Mouse (Mus musculus) layer of hippocampus, postnatal 25 days (tissue): ENCODE measurements around the gene Pde4c. TPM values are rescaled to one million over a fixed set of nuclear protein-coding genes. Genes with fewer than 3 reads are reported as not detected.

Source experiments
- microRNA-seq, 2 experiments: library from miRNA; unstranded; fragments of <30 nt; microRNA quantifications; one replicate each; pipeline ENCODE4 v1.2.0; 2021
- total RNA-seq, 2 experiments: library from RNA; stranded (reverse); gene quantifications; 2 replicates each; pipeline ENCODE4 v1.2.3; 2021

Gene Pde4c
- total RNA-seq, 2 experiments from 2014 or later, result 0.89 to 1.2 TPM

Small RNA genes within 50 kb of the gene (microRNA-seq; reads per million reads assigned to microRNA genes)
- 52.2 to 58.6 reads per million in 2 experiments for gene Mir7240

Other genes with a start within 250 kb of the Pde4c start
- gene Klhl26, start 246.8 kb upstream of the Pde4c start, total RNA-seq, result 10 to 100 TPM; 54.1 to 60.7 TPM
- gene Tmem59l, start 236.4 kb upstream of the Pde4c start, total RNA-seq, result 100 to 1,000 TPM; 318 to 351 TPM
- gene Crlf1, start 230.6 kb upstream of the Pde4c start, total RNA-seq, result 10 to 100 TPM; 45.2 to 49.5 TPM
- gene Rex1bd, start 217.0 kb upstream of the Pde4c start, total RNA-seq, result 100 to 1,000 TPM in 1 of 2 experiments, 10 to 100 TPM in 1; 91.1 to 101 TPM
- gene Uba52, start 212.9 kb upstream of the Pde4c start, total RNA-seq, result 1,000 to 10,000 TPM; 1,005 to 1,128 TPM
- gene Fkbp8, start 196.0 kb upstream of the Pde4c start, total RNA-seq, result 100 to 1,000 TPM; 432 to 468 TPM
- gene Kxd1, start 195.8 kb upstream of the Pde4c start, total RNA-seq, result 10 to 100 TPM; 37.8 to 38.0 TPM
- gene Ell, start 184.3 kb upstream of the Pde4c start, total RNA-seq, result 10 to 100 TPM; 20.3 to 23.5 TPM
- gene Isyna1, start 129.3 kb upstream of the Pde4c start, total RNA-seq, result 10 to 100 TPM; 41.5 to 47.0 TPM
- gene Ssbp4, start 114.8 kb upstream of the Pde4c start, total RNA-seq, result 100 to 1,000 TPM; 285 to 304 TPM
- gene Lrrc25, start 107.6 kb upstream of the Pde4c start, total RNA-seq, result 1 to 10 TPM in 1 of 2 experiments, under 1 TPM in 1; 0.63 to 1.0 TPM
- under 1 TPM in 1 of 2 experiments, not detected in 1; 0.26 TPM for gene Gdf15, start 91.3 kb upstream of the Pde4c start, total RNA-seq
- gene Pgpep1, start 63.3 kb upstream of the Pde4c start, total RNA-seq, result 10 to 100 TPM; 21.1 to 25.1 TPM
- gene Lsm4, start 50.5 kb upstream of the Pde4c start, total RNA-seq, result 10 to 100 TPM; 66.2 to 67.4 TPM
- 100 to 1,000 TPM; 181 to 194 TPM for gene Jund, start 24.8 kb upstream of the Pde4c start, total RNA-seq
- gene Iqcn, start 20.3 kb upstream of the Pde4c start, total RNA-seq, result under 1 TPM; 0.05 to 0.12 TPM
- not detected for gene Gm3336, start 5.2 kb upstream of the Pde4c start, total RNA-seq
- 100 to 1,000 TPM; 789 to 843 TPM for gene Rab3a, start 31.0 kb downstream of the Pde4c start, total RNA-seq
- gene Mpv17l2, start 37.2 kb downstream of the Pde4c start, total RNA-seq, result 10 to 100 TPM; 41.7 to 42.2 TPM
- 100 to 1,000 TPM; 154 to 159 TPM for gene Pik3r2, start 53.0 kb downstream of the Pde4c start, total RNA-seq
- gene Mast3, start 81.3 kb downstream of the Pde4c start, total RNA-seq, result 100 to 1,000 TPM; 411 to 437 TPM
- 1 to 10 TPM in 1 of 2 experiments, under 1 TPM in 1; 0.94 to 1.4 TPM for gene Il12rb1, start 84.7 kb downstream of the Pde4c start, total RNA-seq
- 10 to 100 TPM; 15.0 to 18.7 TPM for gene Arrdc2, start 116.0 kb downstream of the Pde4c start, total RNA-seq
- gene Kcnn1, start 139.5 kb downstream of the Pde4c start, total RNA-seq, result 10 to 100 TPM; 19.4 to 22.4 TPM
- 10 to 100 TPM; 92.7 to 95.6 TPM for gene Ccdc124, start 150.2 kb downstream of the Pde4c start, total RNA-seq
- 10 to 100 TPM in 1 of 2 experiments, 1 to 10 TPM in 1; 6.9 to 10.5 TPM for gene Slc5a5, start 169.0 kb downstream of the Pde4c start, total RNA-seq
- gene Rpl18a, start 173.7 kb downstream of the Pde4c start, total RNA-seq, result 100 to 1,000 TPM; 634 to 770 TPM
- gene Map1s, start 182.2 kb downstream of the Pde4c start, total RNA-seq, result 10 to 100 TPM; 87.7 to 94.2 TPM